Mouse (Mus musculus) neural tube, embryonic 13.5 days (tissue): ENCODE results near the gene Entpd6. TPM values are rescaled to one million over a fixed set of nuclear protein-coding genes. Genes with fewer than 3 reads are reported as not detected.

Source experiments
- ATAC-seq: fragments of 200-750 bp; cut with Nextera tagmentation; 2 replicates; pipeline ENCODE4 v1.8.0; 2017; ENCODE audit warnings: low read depth, mild to moderate bottlenecking, moderate TSS enrichment, moderate library complexity
- H3K27ac ChIP-seq: fragments of 300-500 bp; sonication (generic); replicated peaks from 2 replicates; pipeline ENCODE4 v1.5.1; 2015; ENCODE audit warnings: moderate library complexity, mild to moderate bottlenecking, inconsistent platforms
- H3K27me3 ChIP-seq: fragments of 300-500 bp; sonication (generic); 2 replicates; pipeline ENCODE4 v1.6.1; 2015; ENCODE audit warnings: mild to moderate bottlenecking, inconsistent platforms
- H3K36me3 ChIP-seq: fragments of 300-500 bp; sonication (generic); 2 replicates; pipeline ENCODE4 v1.6.1; 2015; ENCODE audit warnings: mild to moderate bottlenecking, inconsistent platforms
- H3K4me1 ChIP-seq: fragments of 300-500 bp; sonication (generic); replicated peaks from 2 replicates; pipeline ENCODE4 v1.6.1; 2015; ENCODE audit warnings: inconsistent platforms
- H3K4me2 ChIP-seq: fragments of 300-500 bp; sonication (generic); 2 replicates; pipeline ENCODE4 v1.6.1; 2015; ENCODE audit warnings: inconsistent platforms, mild to moderate bottlenecking, moderate library complexity
- H3K4me3 ChIP-seq: fragments of 300-500 bp; sonication (generic); 2 replicates; pipeline ENCODE4 v1.5.1; 2015; ENCODE audit warnings: mild to moderate bottlenecking, inconsistent platforms
- H3K9ac ChIP-seq: fragments of 300-500 bp; sonication (generic); 2 replicates; pipeline ENCODE4 v1.6.1; 2015; ENCODE audit warnings: moderate library complexity, mild to moderate bottlenecking, inconsistent platforms
- H3K9me3 ChIP-seq: fragments of 300-500 bp; sonication (generic); 2 replicates; pipeline ENCODE4 v1.6.1; 2016; ENCODE audit warnings: inconsistent platforms
- WGBS: fragments of 180-500 bp; shearing (Covaris S2); methylation state at CpG from one replicate; pipeline ENCODE4 v1.1.7; 2015; 5-methylcytosine and 5-hydroxymethylcytosine counted together
- polyA plus RNA-seq: library from polyadenylated mRNA; unstranded; fragments of >200 nt; fragmentation: Nextera tagmentation; extraction: Ambion mirVana; gene quantifications from 2 replicates; pipeline ENCODE4 v1.2.1, GENCODE M21; 2015

Gene Entpd6
- polyA plus RNA-seq, 1 experiment from 2014 or later: 47.0 TPM

DNA sequence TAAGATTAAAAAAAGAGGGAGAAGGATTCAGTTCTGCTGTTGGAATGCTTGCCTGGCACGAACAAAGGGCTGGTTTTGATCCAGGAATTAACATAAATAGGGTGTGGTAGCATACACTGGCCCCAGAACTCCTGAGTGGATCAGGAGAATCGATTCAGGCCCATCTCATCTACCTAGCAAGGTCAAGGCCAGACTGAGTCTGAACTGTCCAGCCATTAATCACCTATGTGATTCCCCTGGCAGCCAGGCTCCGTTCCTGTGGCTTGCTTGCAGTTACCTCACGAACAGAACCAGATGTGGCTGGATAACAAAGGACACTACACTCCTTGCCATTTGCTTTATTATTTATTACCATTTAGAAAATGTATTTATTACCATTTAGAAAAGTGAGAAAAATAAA, 44.5 kb downstream of the Entpd6 start:
- ATAC-seq: no peak
- Histone ChIP-seq H3K27ac (no peak overlapping the region), H3K4me3 (no peak overlapping the region), H3K9me3 (no peaks in the 10 kb centered on the region), H3K9ac (no peak overlapping the region), H3K27me3 (no peaks in the 10 kb centered on the region), H3K4me2 (no peak overlapping the region), H3K36me3 (peaks cover 27% of the 10 kb centered on the region), H3K4me1 (peaks cover 25% of the 10 kb centered on the region)
- 70% methylated on average over 4 of the region's 4 CpGs for WGBS

DNA sequence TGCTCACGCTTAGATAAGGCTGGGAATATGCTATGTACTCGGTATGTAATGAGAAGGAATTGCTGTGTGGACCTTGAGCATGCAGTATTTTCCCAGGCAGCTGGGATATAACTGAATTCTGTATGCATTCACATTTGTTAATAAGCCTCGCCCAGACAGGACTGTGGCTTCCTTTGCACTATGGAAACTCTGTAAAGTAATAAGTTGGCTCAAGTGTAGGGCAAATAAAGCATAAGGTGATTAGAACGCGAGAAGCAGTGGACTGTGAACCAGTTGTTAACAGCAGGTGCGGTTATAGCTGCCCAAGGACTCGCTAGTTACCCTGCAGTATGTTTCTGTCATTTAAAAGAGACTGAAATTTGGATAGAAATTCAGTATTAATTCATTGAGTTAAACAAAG, 49.2 kb downstream of the Entpd6 start:
- WGBS: 85% methylated on average over 7 of the region's 7 CpGs
- H3K9me3 ChIP-seq: no peaks in the 10 kb centered on the region
- no peak overlapping the region for H3K9ac ChIP-seq
- H3K4me3 ChIP-seq: no peak overlapping the region
- H3K4me2 ChIP-seq: no peak overlapping the region
- no peak overlapping the region for H3K27ac ChIP-seq
- peaks cover 3% of the 10 kb centered on the region; the same call in 1 of the 2 replicates for H3K4me1 ChIP-seq
- no peak for ATAC-seq
- peaks cover 54% of the 10 kb centered on the region for H3K36me3 ChIP-seq
- no peaks in the 10 kb centered on the region for H3K27me3 ChIP-seq

DNA sequence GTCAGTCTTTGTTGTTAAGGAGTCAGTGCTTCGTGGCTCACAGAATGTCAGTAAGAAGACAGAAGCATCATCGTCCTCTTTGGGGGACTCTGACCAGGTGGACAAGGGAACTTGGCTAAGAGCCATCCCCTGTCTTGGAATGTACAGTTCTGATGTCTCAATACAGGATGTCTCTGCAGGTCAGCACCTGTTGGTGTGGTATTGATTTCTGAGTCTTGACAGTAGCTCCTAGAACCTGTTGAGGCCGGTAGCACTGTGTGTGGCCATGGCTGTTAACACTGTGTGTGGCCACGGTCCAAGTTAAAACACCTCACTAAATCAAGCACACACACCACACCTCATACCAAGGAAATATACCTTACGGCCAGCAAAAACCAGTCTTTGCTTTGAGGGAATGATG, 51.8 kb downstream of the Entpd6 start:
- H3K4me2 ChIP-seq: no peak overlapping the region
- H3K9me3 ChIP-seq: no peaks in the 10 kb centered on the region
- no peaks in the 10 kb centered on the region for H3K27me3 ChIP-seq
- no peaks in the 10 kb centered on the region for H3K4me1 ChIP-seq
- no peak overlapping the region for H3K4me3 ChIP-seq
- H3K36me3 ChIP-seq: peaks cover 66% of the 10 kb centered on the region
- no peak for ATAC-seq
- 92% methylated on average over 5 of the region's 5 CpGs for WGBS
- H3K9ac ChIP-seq: no peak overlapping the region
- H3K27ac ChIP-seq: no peak overlapping the region

DNA sequence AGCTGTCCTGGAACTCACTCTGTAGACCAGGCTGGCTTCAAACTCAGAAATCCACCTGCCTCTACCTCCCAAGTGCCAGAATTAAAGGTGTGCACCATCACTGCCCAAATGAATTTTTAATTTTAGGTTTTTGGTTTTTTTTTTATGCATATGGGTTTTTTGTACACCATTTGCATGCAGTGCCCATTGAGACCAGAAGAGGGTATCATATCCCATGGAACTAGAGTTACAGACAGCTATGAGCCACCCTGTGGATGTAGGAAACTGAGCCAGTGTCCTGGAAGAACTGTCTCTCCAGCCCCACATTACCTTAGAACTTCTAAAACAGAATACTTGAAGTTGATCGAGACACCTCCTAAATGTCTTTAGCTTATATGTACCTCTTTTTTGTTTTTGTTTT, 54.2 kb downstream of the Entpd6 start:
- Histone ChIP-seq H3K9ac (no peak overlapping the region), H3K9me3 (no peaks in the 10 kb centered on the region), H3K4me2 (no peak overlapping the region), H3K27ac (no peak overlapping the region), H3K36me3 (peaks cover 70% of the 10 kb centered on the region), H3K4me3 (no peak overlapping the region), H3K4me1 (no peaks in the 10 kb centered on the region), H3K27me3 (no peaks in the 10 kb centered on the region)
- no peak for ATAC-seq
- WGBS: 100% methylated on average over 1 of the region's 1 CpGs

DNA sequence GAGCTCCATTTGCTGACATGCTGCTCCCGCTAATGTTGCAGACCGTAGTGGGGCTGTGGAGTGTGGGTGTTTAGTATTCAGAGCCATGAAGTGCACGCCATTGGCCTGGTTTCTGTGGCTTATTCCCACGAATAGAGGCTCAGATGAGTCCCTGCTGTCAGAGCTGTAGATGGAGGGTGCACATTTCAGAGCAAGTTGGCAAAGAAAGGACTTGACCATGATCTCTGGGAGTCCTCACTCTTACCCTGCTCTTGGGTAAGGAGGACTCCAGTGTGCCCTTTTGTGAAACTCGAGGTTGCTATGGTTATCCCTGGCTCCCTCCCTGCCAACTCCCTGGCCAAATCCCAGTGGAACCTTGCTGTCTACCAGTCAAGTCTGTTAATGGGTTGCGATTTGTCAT, 59.5 kb downstream of the Entpd6 start:
- ATAC-seq: peak; percentile 79
- peak overlapping the region; percentile 49; the same call in 1 of the 2 replicates for H3K27ac ChIP-seq
- no peak overlapping the region for H3K9ac ChIP-seq
- no peaks in the 10 kb centered on the region for H3K9me3 ChIP-seq
- H3K4me2 ChIP-seq: no peak overlapping the region
- H3K4me3 ChIP-seq: no peak overlapping the region
- 69% methylated on average over 6 of the region's 6 CpGs for WGBS
- peaks cover 81% of the 10 kb centered on the region for H3K36me3 ChIP-seq
- H3K27me3 ChIP-seq: no peaks in the 10 kb centered on the region
- H3K4me1 ChIP-seq: no peaks in the 10 kb centered on the region

DNA sequence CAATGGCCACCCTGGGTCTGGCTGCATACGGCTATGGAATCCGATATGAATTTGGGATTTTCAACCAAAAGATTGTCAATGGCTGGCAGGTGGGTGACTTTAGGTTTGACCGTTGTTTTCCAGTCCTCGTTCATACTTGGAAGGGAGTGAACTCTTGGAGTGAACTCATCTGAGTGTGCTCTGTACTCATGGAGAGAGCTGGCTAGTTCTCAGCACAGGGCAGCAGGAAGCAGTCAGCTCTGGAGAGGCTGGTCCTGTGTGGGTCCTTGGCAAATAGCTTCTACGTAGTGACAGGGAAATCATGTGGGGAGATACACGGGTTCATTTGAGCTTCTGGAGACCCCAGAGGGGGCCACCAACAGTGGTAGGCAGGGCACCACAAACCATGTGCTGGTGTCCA, 60.0 kb downstream of the Entpd6 start:
- ATAC-seq: 0 out of 2 replicates have a peak, but pooled peaks have one; percentile 11
- Histone ChIP-seq H3K36me3 (peaks cover 84% of the 10 kb centered on the region), H3K9ac (no peak overlapping the region), H3K4me3 (no peak overlapping the region), H3K9me3 (no peaks in the 10 kb centered on the region), H3K4me2 (no peak overlapping the region), H3K27ac (no peak overlapping the region), H3K27me3 (no peaks in the 10 kb centered on the region), H3K4me1 (no peaks in the 10 kb centered on the region)
- 92% methylated on average over 6 of the region's 6 CpGs for WGBS

DNA sequence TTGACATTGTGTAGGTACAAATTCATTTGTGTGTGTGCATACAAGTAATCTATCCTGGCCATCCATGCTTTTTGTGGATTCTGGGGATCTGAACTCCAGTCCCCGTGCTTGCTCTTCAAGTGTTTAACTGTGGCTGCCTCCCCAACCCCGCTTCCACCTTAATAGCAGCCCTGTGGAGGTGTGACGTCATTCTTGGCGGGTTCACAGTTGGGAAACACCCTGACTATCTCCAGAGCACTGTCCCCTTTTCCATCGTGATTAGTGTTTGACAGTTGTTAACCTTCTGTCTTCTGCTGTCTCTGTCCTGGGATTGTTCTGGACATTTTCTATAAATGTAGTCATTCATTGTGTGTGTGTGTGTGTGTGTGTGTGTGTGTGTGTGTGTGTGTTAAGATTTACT, 61.8 kb downstream of the Entpd6 start:
- H3K4me1 ChIP-seq: no peaks in the 10 kb centered on the region
- WGBS: 91% methylated on average over 5 of the region's 5 CpGs
- H3K9ac ChIP-seq: no peak overlapping the region
- no peak overlapping the region for H3K4me2 ChIP-seq
- H3K27ac ChIP-seq: no peak overlapping the region
- H3K4me3 ChIP-seq: no peak overlapping the region
- no peak for ATAC-seq
- H3K27me3 ChIP-seq: no peaks in the 10 kb centered on the region
- peaks cover 88% of the 10 kb centered on the region for H3K36me3 ChIP-seq
- no peaks in the 10 kb centered on the region for H3K9me3 ChIP-seq

DNA sequence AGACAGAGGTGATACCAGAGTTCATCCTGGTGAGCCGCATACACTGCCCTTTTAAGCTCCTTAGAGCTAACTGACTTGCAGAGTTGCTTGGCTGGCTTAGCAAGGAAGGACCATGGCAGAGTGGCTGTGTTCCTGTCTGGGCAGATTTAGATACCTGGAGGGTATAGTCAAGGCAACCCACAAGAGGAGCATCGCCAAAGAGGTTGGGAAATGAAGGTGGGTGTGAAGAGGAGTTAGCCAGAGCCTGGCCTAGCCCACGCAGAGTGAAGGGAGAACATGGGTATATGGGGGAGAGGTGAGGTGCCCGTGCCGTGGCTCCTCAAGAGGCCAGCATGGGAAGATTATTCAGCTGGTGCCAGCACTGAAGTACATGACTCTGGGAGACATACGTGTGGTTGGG, 64.0 kb downstream of the Entpd6 start:
- 92% methylated on average over 6 of the region's 6 CpGs for WGBS

DNA sequence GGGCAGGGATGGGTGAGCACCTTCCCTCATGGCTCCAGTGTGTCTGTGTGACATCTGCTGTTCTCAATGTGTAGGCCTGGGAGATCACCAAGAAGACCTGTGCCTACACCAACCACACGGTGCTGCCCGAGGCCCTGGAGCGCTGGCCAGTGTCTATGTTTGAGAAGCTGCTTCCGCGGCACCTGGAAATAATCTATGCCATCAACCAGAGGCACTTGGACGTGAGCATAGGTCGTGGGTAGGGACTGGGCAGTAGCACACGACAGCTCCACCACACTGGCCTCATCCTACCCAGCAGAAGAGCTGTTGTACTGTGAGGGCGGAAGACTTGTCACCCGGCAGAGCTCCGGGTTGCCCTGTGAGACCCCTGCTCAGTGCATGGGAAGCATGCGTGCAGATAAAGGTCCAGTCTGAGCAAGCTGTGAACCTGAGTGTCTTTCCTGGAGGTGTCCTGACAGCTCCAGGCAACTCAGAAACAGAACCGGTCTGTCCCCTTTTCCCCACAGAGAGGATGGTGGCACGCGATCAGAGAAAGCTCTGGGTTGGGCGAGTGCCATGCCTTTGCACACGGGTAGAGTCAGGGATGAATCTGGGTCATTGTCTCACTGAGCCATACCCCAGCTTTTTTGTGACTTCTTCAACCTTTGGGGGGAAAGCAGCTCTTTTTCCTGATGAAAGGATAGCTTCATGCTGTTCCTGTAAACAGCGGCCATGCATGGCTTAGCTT, 68.0 kb downstream of the Entpd6 start:
- Histone ChIP-seq H3K27ac (no peak overlapping the region), H3K4me1 (no peaks in the 10 kb centered on the region), H3K9me3 (no peaks in the 10 kb centered on the region), H3K4me2 (no peak overlapping the region), H3K27me3 (no peaks in the 10 kb centered on the region), H3K4me3 (no peak overlapping the region), H3K9ac (no peak overlapping the region), H3K36me3 (peaks cover 88% of the 10 kb centered on the region)
- 92% methylated on average over 18 of the region's 18 CpGs for WGBS
- no peak for ATAC-seq

More for the DNA sequence above, 64.0 kb downstream of the Entpd6 start:
- Histone ChIP-seq H3K27me3 (no peaks in the 10 kb centered on the region), H3K4me2 (no peak overlapping the region), H3K27ac (no peak overlapping the region), H3K4me3 (no peak overlapping the region), H3K36me3 (peaks cover 90% of the 10 kb centered on the region), H3K4me1 (no peaks in the 10 kb centered on the region), H3K9me3 (no peaks in the 10 kb centered on the region), H3K9ac (no peak overlapping the region)
- no peak for ATAC-seq

DNA sequence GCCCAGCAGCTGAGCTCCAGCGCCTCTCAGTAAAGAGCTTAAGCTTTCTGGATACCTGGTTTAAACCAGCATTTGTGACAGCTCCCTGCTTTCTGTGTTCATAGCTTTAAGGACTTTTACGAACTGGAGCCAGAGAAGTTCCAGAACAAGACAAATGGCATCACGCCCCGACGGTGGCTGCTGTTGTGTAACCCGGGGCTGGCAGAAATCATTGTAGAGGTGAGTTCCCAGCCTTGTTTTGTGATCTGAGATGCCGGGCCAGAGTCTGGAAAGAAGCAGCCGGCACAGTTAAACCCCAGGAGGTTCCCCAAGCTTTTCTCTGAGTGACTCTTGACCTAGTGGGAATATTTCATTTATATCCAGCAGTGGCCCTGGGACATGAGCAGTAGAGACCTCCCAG, 69.9 kb downstream of the Entpd6 start:
- no peak overlapping the region for H3K27ac ChIP-seq
- no peak overlapping the region for H3K4me2 ChIP-seq
- peaks cover 82% of the 10 kb centered on the region for H3K36me3 ChIP-seq
- H3K27me3 ChIP-seq: no peaks in the 10 kb centered on the region
- WGBS: 85% methylated on average over 8 of the region's 8 CpGs
- no peaks in the 10 kb centered on the region for H3K4me1 ChIP-seq
- H3K9me3 ChIP-seq: no peaks in the 10 kb centered on the region
- no peak overlapping the region for H3K9ac ChIP-seq
- H3K4me3 ChIP-seq: no peak overlapping the region
- ATAC-seq: no peak

DNA sequence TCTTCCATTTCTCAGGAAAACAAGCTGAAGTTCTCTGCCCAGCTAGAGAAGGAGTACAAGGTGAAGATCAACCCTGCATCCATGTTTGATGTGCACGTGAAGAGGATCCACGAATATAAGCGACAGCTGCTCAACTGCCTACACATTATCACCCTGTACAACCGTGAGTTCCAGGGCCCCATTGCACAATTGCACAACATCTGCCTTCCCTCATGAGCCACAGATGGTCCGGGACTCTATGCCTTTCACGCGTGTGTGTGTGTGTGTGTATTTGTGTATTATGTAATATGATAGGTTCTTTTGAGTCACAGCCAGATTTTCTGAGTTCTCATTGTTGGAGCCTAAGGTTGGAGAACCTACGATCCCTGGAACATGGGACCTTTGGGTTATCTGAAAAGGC, 71.9 kb downstream of the Entpd6 start:
- H3K27me3 ChIP-seq: no peaks in the 10 kb centered on the region
- ATAC-seq: no peak
- H3K4me2 ChIP-seq: no peak overlapping the region
- H3K36me3 ChIP-seq: peaks cover 84% of the 10 kb centered on the region
- no peak overlapping the region for H3K4me3 ChIP-seq
- no peaks in the 10 kb centered on the region for H3K4me1 ChIP-seq
- no peaks in the 10 kb centered on the region for H3K9me3 ChIP-seq
- H3K9ac ChIP-seq: no peak overlapping the region
- 87% methylated on average over 8 of the region's 8 CpGs for WGBS
- no peak overlapping the region for H3K27ac ChIP-seq
